ENCODE assay signal across 18 mouse cellular contexts in the genomic region with DNA sequence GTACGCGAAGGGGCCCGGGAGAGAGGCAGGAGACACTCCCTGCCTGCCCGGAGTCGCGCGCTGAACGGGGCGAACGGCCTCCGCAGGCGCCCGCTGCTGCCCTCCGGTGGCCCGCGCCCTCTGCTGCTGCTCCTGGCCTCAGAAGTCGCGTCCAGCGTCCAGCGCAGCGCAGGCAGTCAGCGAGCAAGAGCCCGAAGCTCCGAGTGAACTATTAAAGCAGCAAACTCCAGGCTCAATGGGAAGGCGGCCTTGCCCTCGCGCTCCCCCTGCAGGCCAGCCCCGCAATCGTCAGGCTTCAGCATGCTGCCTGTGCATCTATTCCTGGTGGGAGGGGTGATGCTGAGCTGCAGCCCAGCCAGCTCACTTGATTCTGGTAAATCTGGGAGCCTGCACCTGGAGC. TPM values are rescaled to one million over a fixed set of nuclear protein-coding genes. Genes with fewer than 3 reads are reported as not detected.
A peak's percentile ranks its signal among the peaks of the same experiment; 100 is the strongest.
ATAC-seq and TF ChIP-seq lines count a peak whose summit lies in the region.
"Not testable (repeated sequence)": the region's sequence is repeated elsewhere in the genome, so short reads cannot be mapped to it uniquely, and the experiment has no call there.
"Had no signal": no experiment of that assay in that cellular context is flagged by ENCODE, and none has a peak within 500 bp of the region (broad histone marks: within the 10 kb centered on the region; RNA-seq: fewer than 3 reads in every experiment).

Gm13287 (plus strand) TSS at position 301 of the 400 bp plus-strand sequence.

- not testable (repeated sequence) for H3K4me1 ChIP-seq in bone marrow macrophage, adult 2 months (ENCODE audit: control insufficient read depth, insufficient read depth, low read length); heart, embryonic 12.5 days (replicated peaks); heart, embryonic 15.5 days (replicated peaks); limb, embryonic 13.5 days; liver, embryonic 15.5 days (replicated peaks); lung, embryonic 15.5 days

- TF ChIP-seq CTCF in bone marrow macrophage, adult 2 months (IDR thresholded peaks at IDR 0.05; ENCODE audit: low read depth, low read length), result not testable (repeated sequence)

- peak within 1 kb of the TSS; percentile 17; the same call in 1 of the 2 replicates for H3K4me3 ChIP-seq in bone marrow macrophage, adult 2 months (ENCODE audit: insufficient read depth, low read length)
- not testable (repeated sequence) for H3K4me3 ChIP-seq in heart, embryonic 12.5 days; heart, embryonic 15.5 days; limb, embryonic 13.5 days; liver, embryonic 15.5 days (replicated peaks); lung, embryonic 15.5 days

- not testable (repeated sequence) for H3K27me3 ChIP-seq in heart, embryonic 12.5 days (replicated peaks); heart, embryonic 15.5 days; limb, embryonic 13.5 days; liver, embryonic 15.5 days; lung, embryonic 15.5 days

- H3K9ac ChIP-seq in heart, embryonic 12.5 days; heart, embryonic 15.5 days; limb, embryonic 13.5 days; liver, embryonic 15.5 days; lung, embryonic 15.5 days: not testable (repeated sequence)

- not testable (repeated sequence) for H3K9me3 ChIP-seq in heart, embryonic 12.5 days (replicated peaks); heart, embryonic 15.5 days (replicated peaks); limb, embryonic 13.5 days; liver, embryonic 15.5 days (replicated peaks); lung, embryonic 15.5 days

- WGBS in heart, embryonic 12.5 days, result no CpG with 5 or more reads among the region's 29 CpGs
- WGBS in heart, embryonic 15.5 days, result no CpG with 5 or more reads among the region's 29 CpGs
- no CpG with 5 or more reads among the region's 29 CpGs for WGBS in limb, embryonic 13.5 days
- no CpG with 5 or more reads among the region's 29 CpGs for WGBS in liver, embryonic 15.5 days (ENCODE audit: insufficient replicate concordance)
- no CpG with 5 or more reads among the region's 29 CpGs for WGBS in lung, embryonic 15.5 days

- H3K36me3 ChIP-seq in heart, embryonic 12.5 days; heart, embryonic 15.5 days; limb, embryonic 13.5 days; liver, embryonic 15.5 days (replicated peaks); lung, embryonic 15.5 days: not testable (repeated sequence)

- not testable (repeated sequence) for ATAC-seq in heart, embryonic 12.5 days (ENCODE audit: insufficient number of reproducible peaks, low FRiP score); heart, embryonic 15.5 days (replicated peaks; ENCODE audit: insufficient number of reproducible peaks, insufficient read depth, low FRiP score, low read depth); limb, embryonic 13.5 days (ENCODE audit: low FRiP score, low read depth); liver, embryonic 15.5 days (ENCODE audit: insufficient read depth); lung, embryonic 15.5 days (ENCODE audit: borderline replicate concordance, extremely low read depth, low FRiP score, low TSS enrichment)

- not testable (repeated sequence) for H3K27ac ChIP-seq in bone marrow macrophage, adult 2 months (ENCODE audit: insufficient read depth, low read depth, low read length); heart, embryonic 12.5 days (ENCODE audit: poor library complexity, severe bottlenecking); heart, embryonic 15.5 days; limb, embryonic 13.5 days; liver, embryonic 15.5 days (replicated peaks); lung, embryonic 15.5 days

- TF ChIP-seq POLR2A in bone marrow macrophage, adult 2 months (IDR thresholded peaks at IDR 0.05; ENCODE audit: borderline replicate concordance, low read depth, low read length), result not testable (repeated sequence)

- H3K4me2 ChIP-seq in heart, embryonic 12.5 days, result peak within 1 kb of the TSS; percentile 49
- H3K4me2 ChIP-seq in heart, embryonic 15.5 days, result 0 out of 2 replicates have a peak within 1 kb of the TSS, but pooled peaks have one; percentile 27
- peak within 1 kb of the TSS; percentile 41; the same call in 1 of the 2 replicates for H3K4me2 ChIP-seq in limb, embryonic 13.5 days (replicated peaks)
- H3K4me2 ChIP-seq in liver, embryonic 15.5 days, result peak within 1 kb of the TSS; percentile 40; the same call in 1 of the 2 replicates
- peak within 1 kb of the TSS; percentile 29; the same call in 1 of the 2 replicates for H3K4me2 ChIP-seq in lung, embryonic 15.5 days

RNA-seq across cellular contexts. Expression of gene Gm13287, which starts in this region (rescaled TPM):
- polyA plus RNA-seq in bone marrow macrophage, adult 2 months (2012; ENCODE audit: insufficient read depth, insufficient read length, missing spikeins), result not detected in 2 replicates
- polyA plus RNA-seq in heart, embryonic 12.5 days (2016; fragmentation: Nextera tagmentation; extraction: Ambion mirVana), result 1.2 TPM in 1 of 2 replicates, not detected in the other
- not detected in 2 replicates for polyA plus RNA-seq in heart, embryonic 15.5 days (2015; fragmentation: Nextera tagmentation; extraction: Ambion mirVana)
- not detected in 2 replicates for polyA plus RNA-seq in limb, embryonic 13.5 days (2015; fragmentation: Nextera tagmentation; extraction: Ambion mirVana)
- not detected in 2 replicates for polyA plus RNA-seq in liver, embryonic 15.5 days (2015; fragmentation: Nextera tagmentation; extraction: Ambion mirVana)
- polyA plus RNA-seq in lung, embryonic 15.5 days (2015; fragmentation: Nextera tagmentation; extraction: Ambion mirVana), result not detected in 2 replicates
- polyA plus RNA-seq: brain, embryonic 14.5 days; cortical plate, adult 2 months; embryonic facial prominence, embryonic 10.5 days; embryonic facial prominence, embryonic 14.5 days; forebrain, embryonic 10.5 days; forebrain, embryonic 13.5 days; forebrain, embryonic 16.5 days; heart, adult 2 months; heart, embryonic 10.5 days; hindbrain, embryonic 10.5 days; hindbrain, embryonic 13.5 days; hindbrain, embryonic 16.5 days had no signal
